Mouse (Mus musculus): ENCODE measurements around the gene Itga6. TPM values are rescaled to one million over a fixed set of nuclear protein-coding genes. Genes with fewer than 3 reads are reported as not detected.

The Itga6 gene
- polyA plus RNA-seq, 1 experiment = 160 TPM

DNA sequence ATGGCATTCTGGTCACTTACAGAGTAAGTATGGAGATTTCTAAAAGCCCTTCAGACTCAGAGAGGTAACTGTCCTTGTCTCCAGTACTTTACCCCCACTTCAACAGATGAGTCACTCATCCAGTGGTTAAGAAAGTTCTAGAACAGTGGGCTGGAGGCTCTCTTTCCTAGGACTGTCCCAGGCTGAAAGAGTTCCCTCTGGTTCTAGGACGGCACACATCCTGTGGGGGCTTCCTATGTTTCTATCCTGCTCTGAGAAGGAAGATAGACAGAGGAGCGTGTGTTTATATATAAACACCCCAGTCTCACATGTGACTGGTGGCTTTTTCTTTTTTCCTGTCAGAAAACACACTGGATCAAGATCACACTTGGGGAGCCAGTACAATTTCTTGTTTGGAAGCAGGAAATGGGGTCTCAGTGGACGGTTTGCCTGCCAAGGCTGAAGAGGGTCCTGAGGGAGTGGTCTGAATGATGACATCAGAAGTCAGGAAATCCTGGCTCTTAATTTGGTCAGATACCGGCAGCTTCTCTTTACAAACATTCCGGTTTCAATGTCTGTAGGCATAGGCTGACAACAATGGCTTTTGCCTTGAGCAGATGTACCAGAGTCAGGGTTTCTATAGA, 34.0 kb downstream of the Itga6 start:
- no peak overlapping the region for H3K27ac ChIP-seq (ENCODE audit: insufficient read depth, low read depth, low read length)
- H3K4me3 ChIP-seq (ENCODE audit: insufficient read depth, low read length) = no peak overlapping the region
- TF ChIP-seq CTCF (IDR thresholded peaks at IDR 0.05; ENCODE audit: low read depth, low read length) (no peak), POLR2A (IDR thresholded peaks at IDR 0.05; ENCODE audit: borderline replicate concordance, low read depth, low read length) (no peak)
- peaks cover 11% of the 10 kb centered on the region for H3K4me1 ChIP-seq (ENCODE audit: control insufficient read depth, insufficient read depth, low read length)

DNA sequence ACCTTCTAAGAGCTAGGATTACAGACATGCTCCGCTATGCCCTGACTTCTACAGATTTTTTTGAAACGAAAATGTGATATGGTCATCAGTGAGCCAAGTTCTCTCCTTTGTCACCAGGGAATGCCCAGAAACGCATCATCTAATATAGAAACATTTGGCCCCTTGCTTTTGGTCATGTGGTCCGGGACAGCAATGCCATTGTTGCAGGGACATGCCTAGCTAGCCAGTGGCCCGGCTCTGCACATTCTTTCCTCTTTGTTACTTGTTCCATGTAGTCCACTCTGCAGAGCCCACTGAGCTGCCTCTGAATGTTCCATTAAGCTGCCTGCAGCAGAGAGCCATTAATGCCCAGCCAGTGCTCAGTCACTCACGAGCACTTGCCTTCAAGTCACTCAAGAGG, 34.6 kb downstream of the Itga6 start:
- no peak overlapping the region for H3K27ac ChIP-seq (ENCODE audit: insufficient read depth, low read depth, low read length)
- H3K4me1 ChIP-seq (ENCODE audit: control insufficient read depth, insufficient read depth, low read length) = peaks cover 11% of the 10 kb centered on the region
- TF ChIP-seq POLR2A (IDR thresholded peaks at IDR 0.05; ENCODE audit: borderline replicate concordance, low read depth, low read length) = no peak
- TF ChIP-seq CTCF (IDR thresholded peaks at IDR 0.05; ENCODE audit: low read depth, low read length) = no peak
- no peak overlapping the region for H3K4me3 ChIP-seq (ENCODE audit: insufficient read depth, low read length)

DNA sequence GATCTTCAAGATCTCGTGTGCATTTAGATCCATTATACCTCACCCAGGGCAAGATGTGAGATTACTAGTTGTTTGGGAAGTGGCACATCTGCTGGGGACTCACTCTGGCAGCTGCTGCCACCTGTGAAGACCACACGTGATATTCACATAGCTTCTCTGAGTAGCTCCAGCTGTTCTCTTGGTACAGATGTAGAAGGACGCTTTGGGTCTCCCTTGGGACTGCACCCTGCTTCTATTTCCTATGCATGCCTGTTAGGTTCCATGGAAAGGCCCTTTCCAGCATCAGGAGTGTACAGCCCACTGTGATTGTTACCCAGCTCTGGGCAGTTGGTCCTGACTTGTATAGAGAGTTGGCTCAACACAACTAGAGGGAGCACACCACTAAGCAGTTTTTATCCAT, 39.8 kb downstream of the Itga6 start:
- no peak overlapping the region for H3K4me3 ChIP-seq (ENCODE audit: insufficient read depth, low read length)
- peaks cover 4% of the 10 kb centered on the region; the same call in 1 of the 2 replicates for H3K4me1 ChIP-seq (ENCODE audit: control insufficient read depth, insufficient read depth, low read length)
- no peak for TF ChIP-seq POLR2A (IDR thresholded peaks at IDR 0.05; ENCODE audit: borderline replicate concordance, low read depth, low read length)
- no peak for TF ChIP-seq CTCF (IDR thresholded peaks at IDR 0.05; ENCODE audit: low read depth, low read length)
- no peak overlapping the region for H3K27ac ChIP-seq (ENCODE audit: insufficient read depth, low read depth, low read length)

DNA sequence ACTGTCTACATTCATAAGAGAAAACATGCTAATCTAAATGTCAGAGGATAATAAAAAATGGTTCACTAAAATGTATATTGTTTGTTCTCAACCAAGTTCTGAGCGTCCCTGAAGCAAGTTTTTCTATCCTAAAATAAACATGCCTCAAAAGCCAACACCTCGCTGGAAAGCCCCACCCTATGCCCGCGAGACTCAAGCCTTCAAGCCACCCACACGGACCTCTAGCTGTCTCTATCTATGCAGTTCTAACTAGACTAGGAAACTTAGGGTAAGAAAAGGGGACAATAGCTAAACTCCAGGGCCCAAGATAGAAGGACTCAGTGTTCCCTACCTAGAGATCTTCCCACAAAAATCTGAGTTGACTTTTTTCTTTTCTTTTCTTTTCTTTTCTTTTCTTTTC, 40.6 kb downstream of the Itga6 start:
- TF ChIP-seq POLR2A (IDR thresholded peaks at IDR 0.05; ENCODE audit: borderline replicate concordance, low read depth, low read length) = no peak
- TF ChIP-seq CTCF (IDR thresholded peaks at IDR 0.05; ENCODE audit: low read depth, low read length) = no peak
- peaks cover 4% of the 10 kb centered on the region; the same call in 1 of the 2 replicates for H3K4me1 ChIP-seq (ENCODE audit: control insufficient read depth, insufficient read depth, low read length)
- H3K27ac ChIP-seq (ENCODE audit: insufficient read depth, low read depth, low read length) = no peak overlapping the region
- H3K4me3 ChIP-seq (ENCODE audit: insufficient read depth, low read length) = no peak overlapping the region

DNA sequence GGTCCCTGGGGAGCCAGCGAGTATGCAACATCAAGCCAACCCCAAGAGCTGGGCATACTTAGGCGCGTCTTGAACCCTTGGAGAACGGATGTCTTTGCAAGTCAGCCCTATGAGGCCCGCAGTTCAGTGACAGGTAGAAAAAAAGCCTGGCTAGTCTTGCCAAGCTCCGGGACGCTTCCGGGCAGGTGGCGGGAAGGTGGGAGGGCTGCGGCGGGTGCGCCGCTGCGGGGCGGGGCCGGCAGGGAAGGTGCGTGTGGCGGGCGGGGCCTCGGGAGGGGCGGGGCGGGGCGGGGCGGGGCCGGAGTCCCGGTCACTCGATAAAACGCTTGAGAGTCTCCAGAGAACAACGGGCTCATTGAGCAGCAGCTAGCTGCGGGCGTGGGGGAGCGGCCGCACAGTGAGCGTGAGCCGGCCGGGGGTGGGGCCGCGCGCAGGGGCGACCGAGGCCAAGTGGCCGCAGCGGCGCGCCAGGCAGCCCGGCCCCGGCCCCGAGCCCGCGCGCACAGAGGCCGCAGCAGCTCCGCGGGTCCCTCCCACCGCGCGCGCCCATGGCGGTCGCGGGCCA, 41.3 kb downstream of the Itga6 start:
- Histone ChIP-seq H3K4me3 (ENCODE audit: insufficient read depth, low read length) (peak overlapping the region; percentile 88), H3K27ac (ENCODE audit: insufficient read depth, low read depth, low read length) (peak overlapping the region; percentile 44), H3K4me1 (ENCODE audit: control insufficient read depth, insufficient read depth, low read length) (peaks cover 4% of the 10 kb centered on the region; the same call in 1 of the 2 replicates)
- TF ChIP-seq POLR2A (IDR thresholded peaks at IDR 0.05; ENCODE audit: borderline replicate concordance, low read depth, low read length) = no peak
- no peak for TF ChIP-seq CTCF (IDR thresholded peaks at IDR 0.05; ENCODE audit: low read depth, low read length)

DNA sequence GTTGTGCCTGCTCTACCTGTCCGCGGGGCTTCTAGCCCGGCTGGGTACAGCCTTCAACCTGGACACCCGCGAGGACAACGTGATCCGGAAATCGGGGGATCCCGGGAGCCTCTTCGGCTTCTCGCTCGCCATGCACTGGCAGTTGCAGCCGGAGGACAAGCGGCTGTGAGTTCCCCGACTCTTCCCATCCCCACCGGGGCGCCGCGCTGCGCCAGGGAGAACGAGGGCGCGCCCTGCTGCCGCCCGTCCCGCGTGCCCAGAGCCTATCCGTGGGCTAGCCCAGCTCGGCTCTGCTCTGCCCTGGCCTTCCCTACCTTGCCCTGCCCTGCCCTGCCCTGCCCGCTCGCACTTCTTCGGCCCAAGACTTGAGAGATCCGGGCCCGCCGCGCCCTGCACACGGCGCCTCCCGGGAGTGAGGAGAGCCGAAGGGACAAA, 41.8 kb downstream of the Itga6 start:
- Histone ChIP-seq H3K27ac (ENCODE audit: insufficient read depth, low read depth, low read length) (peak overlapping the region; percentile 44), H3K4me1 (ENCODE audit: control insufficient read depth, insufficient read depth, low read length) (peaks cover 4% of the 10 kb centered on the region; the same call in 1 of the 2 replicates), H3K4me3 (ENCODE audit: insufficient read depth, low read length) (peak overlapping the region; percentile 88)
- TF ChIP-seq POLR2A (IDR thresholded peaks at IDR 0.05; ENCODE audit: borderline replicate concordance, low read depth, low read length) (no peak), CTCF (IDR thresholded peaks at IDR 0.05; ENCODE audit: low read depth, low read length) (no peak)

DNA sequence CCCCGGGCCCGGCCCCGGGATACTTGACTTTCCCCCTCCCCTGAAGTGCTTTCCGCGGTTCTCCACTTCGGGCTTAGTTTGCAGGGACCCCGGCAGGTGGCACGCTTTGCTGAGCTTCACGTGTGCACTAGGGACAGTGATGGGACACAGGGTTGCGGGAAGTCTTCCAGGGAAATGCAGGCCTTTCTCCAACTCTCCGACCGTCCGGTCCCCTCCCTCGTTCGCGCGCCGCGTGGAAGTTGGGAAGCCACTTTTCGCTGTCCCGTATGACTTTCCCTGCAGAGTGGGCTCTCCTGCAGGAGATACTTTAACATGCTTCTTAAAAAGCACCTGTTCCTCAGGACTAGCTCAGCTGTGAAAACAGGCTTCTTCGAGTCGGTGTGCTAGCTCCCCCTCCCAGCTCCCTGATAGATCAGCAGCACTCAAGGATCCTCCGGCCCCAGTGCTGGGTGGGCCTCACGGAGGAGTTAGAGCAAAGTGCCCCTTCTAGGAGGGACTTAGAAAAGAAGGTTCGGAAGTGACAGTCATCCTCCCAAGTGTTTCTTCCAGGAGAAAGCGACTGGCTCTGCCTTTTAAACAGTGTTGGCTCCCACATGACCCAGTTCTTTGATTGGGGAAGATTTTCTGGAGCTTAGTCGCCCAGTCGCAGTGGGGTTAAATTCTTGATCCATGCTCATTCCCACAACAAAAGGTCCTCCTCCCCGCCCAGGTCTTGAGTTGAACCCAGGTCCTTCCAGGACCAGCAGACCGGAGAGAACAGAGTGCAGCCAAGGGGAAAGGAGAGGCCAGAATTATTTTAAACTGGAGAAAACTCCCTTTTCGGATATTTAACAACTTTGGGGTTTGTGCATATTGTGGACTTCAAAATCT, 42.4 kb downstream of the Itga6 start:
- TF ChIP-seq POLR2A (IDR thresholded peaks at IDR 0.05; ENCODE audit: borderline replicate concordance, low read depth, low read length) = no peak
- TF ChIP-seq CTCF (IDR thresholded peaks at IDR 0.05; ENCODE audit: low read depth, low read length) = no peak
- Histone ChIP-seq H3K4me1 (ENCODE audit: control insufficient read depth, insufficient read depth, low read length) (peaks cover 4% of the 10 kb centered on the region; the same call in 1 of the 2 replicates), H3K27ac (ENCODE audit: insufficient read depth, low read depth, low read length) (peak overlapping the region; percentile 44; the same call in 1 of the 2 replicates), H3K4me3 (ENCODE audit: insufficient read depth, low read length) (peak overlapping the region; percentile 88)

DNA sequence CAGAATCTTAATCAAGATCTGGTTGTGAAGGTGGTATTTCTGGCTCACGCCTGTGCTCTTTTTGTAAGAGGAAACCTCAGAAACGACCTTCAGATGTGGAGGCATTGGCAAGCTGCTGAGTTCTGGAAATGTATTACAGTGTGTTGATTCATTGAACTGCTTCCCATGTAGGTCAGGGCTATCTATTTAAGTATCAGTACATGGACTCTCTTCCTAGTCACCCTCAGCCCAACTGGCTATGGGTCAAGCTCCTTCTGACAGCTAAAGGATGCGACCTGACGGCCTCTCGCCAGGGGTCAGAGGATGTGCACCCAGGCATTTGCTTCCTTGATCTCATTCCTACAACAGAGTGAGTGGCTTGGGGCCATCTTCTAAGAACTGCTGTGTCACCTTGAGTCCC, 45.3 kb downstream of the Itga6 start:
- H3K4me1 ChIP-seq (ENCODE audit: control insufficient read depth, insufficient read depth, low read length) = peaks cover 8% of the 10 kb centered on the region; the same call in 1 of the 2 replicates
- H3K4me3 ChIP-seq (ENCODE audit: insufficient read depth, low read length) = no peak overlapping the region
- no peak for TF ChIP-seq CTCF (IDR thresholded peaks at IDR 0.05; ENCODE audit: low read depth, low read length)
- no peak for TF ChIP-seq POLR2A (IDR thresholded peaks at IDR 0.05; ENCODE audit: borderline replicate concordance, low read depth, low read length)
- no peak overlapping the region for H3K27ac ChIP-seq (ENCODE audit: insufficient read depth, low read depth, low read length)

DNA sequence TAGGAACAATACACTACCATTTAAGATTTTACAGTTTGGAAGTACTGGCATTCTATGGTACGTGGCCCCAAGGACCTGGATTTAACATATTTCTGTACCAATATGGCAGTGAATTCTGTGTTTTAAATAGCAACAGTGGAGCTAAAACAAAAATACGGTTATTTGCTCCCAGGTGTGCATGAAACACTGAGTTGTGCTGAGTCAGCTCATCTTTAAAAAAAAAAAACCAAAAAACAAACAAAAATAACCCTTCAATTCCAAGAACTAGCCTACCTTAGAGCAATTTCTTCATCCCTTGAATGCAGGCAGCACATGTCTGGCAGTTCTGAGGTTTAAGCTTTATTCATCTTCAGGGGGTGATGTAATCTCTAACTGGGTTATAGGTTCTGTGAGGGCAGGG, 45.8 kb downstream of the Itga6 start:
- Histone ChIP-seq H3K4me1 (ENCODE audit: control insufficient read depth, insufficient read depth, low read length) (peaks cover 8% of the 10 kb centered on the region; the same call in 1 of the 2 replicates), H3K27ac (ENCODE audit: insufficient read depth, low read depth, low read length) (no peak overlapping the region), H3K4me3 (ENCODE audit: insufficient read depth, low read length) (no peak overlapping the region)
- TF ChIP-seq POLR2A (IDR thresholded peaks at IDR 0.05; ENCODE audit: borderline replicate concordance, low read depth, low read length) = no peak
- TF ChIP-seq CTCF (IDR thresholded peaks at IDR 0.05; ENCODE audit: low read depth, low read length) = no peak
